Mouse (Mus musculus) cerebral cortex, adult 2 months (tissue): Measurements from ENCODE around the gene Guca1a.

ENCODE experiments used
- WGBS: fragments of 180-500 bp; shearing (Covaris S2); methylation state at CpG from one replicate; pipeline ENCODE4 v1.1.7; 2018; 5-methylcytosine and 5-hydroxymethylcytosine counted together

Gene Guca1a

DNA sequence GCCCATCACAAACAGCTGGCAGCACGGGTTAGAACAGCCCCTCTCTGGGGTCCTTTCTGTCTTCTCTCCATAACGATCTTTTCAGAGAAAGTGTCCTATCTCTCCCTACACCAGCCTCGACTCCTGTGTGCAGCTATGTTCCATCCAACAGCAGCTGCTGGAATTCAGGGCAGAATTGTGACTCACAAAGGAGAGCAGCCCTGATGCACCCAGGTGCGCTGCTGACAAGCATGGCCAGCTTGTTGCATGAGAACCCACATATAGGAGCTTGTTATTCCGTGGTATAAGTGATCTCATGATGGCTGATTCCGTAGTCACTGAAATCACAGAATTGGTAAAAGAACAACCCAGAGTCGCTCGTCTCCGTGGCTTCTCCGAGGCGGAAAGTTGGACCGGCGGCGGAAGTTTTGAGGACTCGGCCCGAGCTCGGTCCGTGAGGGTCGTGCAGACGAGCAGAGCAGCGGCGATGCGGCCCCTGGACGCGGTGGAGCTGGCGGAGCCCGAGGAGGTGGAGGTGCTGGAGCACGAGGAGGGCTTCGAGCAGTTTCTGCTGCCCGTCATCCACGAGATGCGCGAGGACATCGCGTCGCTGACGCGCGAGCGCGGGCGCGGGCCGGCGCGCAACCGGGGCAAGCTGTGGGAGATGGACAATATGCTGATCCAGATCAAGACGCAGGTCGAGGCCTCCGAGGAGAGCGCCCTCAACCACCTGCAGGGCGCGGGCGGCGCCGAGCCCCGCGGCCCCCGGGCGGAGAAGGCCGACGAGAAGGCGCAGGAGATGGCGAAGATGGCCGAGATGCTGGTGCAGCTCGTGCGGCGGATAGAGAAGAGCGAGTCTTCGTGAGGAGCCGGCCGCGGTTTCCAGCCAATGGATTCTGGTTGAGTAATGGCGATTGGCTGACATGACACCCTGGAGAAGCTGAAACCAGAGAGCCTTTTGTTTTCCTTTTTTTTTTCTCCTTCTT lies 9.8 kb upstream of the Guca1a start:
- WGBS: 3% methylated on average over 74 of the region's 74 CpGs

DNA sequence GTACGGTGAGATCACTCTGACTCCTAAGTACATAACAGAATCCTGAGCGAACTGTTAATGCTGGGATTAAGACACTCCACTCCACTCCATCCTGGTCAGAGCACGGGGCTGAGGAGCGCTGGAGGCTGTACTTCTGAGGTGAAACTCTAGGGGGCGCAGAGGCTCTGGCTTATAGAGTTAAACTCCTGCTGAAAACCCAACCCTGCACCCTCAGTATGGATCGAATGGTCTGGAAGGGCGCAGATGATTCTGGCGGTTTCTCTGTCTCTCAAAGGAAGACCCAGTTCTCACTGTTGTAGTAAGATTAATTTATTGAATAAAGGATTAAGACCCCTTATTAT lies 8.1 kb upstream of the Guca1a start:
- WGBS: 25% methylated on average over 8 of the region's 8 CpGs

GRCm38 (mm10) chr17:47407717-47408557 lies 7.6 kb upstream of the Guca1a start:
- WGBS: 64% methylated on average over 10 of the region's 10 CpGs

DNA sequence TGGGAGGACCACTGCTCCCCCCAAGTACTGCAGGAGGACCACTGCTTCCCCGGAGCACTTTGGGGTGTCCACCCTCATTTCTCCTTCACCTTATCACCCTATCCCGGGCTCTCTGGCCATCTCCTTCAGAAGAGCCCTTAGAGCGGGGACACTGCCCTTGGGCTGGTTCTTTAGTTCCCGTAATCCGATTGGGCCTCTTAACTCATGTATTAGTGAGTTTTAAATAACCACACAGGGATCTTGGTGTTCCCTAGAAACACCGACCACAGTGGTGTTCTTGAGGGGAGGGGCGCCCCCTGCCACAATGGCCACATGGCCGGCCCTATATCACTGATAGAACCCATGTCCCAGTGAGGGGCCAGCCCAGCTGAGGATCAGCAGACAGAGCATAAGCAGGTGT lies 1.3 kb downstream of the Guca1a start:
- WGBS: 85% methylated on average over 8 of the region's 8 CpGs

- WGBS: 8% methylated on average over 20 of the region's 20 CpGs
These were observed 4.9 kb downstream of the Guca1a start for GRCm38 (mm10) chr17:47395376-47395913.

- WGBS: 27% methylated on average over 24 of the region's 24 CpGs
These were observed 6.0 kb downstream of the Guca1a start for GRCm38 (mm10) chr17:47394223-47394869.

DNA sequence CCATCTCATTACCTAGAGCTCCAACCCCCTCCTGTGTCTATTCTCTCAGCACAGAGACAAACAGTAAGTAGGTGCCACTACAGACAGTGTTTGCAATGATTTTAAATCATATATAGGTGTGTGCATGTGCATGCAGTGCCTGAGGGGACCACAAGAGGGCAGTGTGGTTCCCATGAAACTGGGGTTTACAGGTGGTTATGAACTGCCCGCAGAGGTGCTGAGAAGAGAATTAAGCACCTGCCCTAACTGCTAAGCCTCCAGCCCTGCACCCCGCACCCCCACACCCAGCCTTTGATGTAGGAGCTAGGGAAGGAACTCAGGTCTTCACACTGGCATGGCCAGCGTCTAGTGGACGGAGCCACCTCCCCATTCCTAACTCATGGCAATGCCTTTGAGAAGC lies 13.7 kb downstream of the Guca1a start:
- 72% methylated on average over 4 of the region's 4 CpGs for WGBS

GRCm38 (mm10) chr17:47385145-47385544 lies 15.2 kb downstream of the Guca1a start, which contains the start of gene Guca1b:
Gene Guca1b, plus strand, starts transcription at chr17:47385393.
- 48% methylated on average over 10 of the region's 10 CpGs for WGBS

GRCm38 (mm10) chr17:47384064-47384463 lies 16.3 kb downstream of the Guca1a start:
- 89% methylated on average over 3 of the region's 3 CpGs for WGBS

DNA sequence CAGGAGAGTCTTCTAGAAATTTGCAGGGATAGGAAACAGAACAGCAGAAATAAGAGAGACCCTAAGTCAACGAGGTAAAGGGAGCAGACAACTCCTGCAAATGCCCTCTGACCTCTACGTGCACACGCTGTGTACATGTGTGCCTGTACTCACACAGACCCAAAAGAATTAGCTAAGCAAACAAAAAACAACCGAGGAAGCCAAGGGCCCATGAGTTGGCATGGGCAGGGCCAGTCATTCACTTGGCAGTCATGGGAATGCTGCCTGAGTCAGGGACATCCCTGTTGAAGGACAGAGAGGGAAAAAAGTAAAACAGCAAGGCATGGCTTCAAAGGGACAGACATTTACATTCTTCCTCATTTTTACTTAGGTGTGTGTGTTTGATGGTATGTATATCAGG lies 17.1 kb downstream of the Guca1a start:
- WGBS: 87% methylated on average over 4 of the region's 4 CpGs

DNA sequence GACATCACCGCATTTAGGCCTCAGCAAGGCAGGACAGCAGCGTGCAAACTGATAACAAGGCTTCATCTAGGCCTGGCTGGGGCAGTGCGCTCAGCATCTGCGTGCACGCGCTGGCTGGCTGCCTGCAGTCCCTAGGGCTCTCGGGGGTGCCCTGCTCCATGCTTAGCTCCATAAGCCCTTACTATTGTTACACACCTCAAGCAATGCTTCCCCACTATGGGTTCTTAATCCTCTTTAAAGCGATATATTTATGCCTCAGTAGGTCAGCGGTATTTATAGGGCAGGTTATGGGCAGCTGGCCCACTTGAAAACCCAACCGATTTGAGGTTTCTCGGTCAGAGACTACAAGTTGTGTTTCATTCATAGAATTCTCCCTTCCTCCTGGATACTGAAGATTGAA lies 18.5 kb downstream of the Guca1a start:
- 70% methylated on average over 11 of the region's 11 CpGs for WGBS

DNA sequence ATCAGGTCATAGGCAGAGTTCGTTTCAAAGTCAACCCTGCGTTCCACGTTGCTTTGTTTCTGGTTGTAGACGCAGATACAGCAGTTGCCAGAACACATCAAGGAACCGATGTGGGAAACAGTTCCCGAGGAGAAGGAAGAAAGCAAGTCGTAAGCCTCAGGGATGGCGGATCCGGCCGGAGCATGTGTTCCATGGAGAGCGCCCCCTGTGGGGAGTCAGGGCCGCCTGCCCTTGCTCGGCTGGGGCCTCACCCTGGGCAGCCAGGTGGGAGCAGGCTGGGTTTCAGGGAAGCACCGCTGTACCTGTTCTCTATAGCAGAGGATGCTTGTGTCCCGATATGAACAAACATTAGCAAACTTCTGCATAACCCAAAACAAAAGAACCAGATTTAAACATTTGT lies 22.3 kb downstream of the Guca1a start:
- WGBS: 84% methylated on average over 15 of the region's 15 CpGs

GRCm38 (mm10) chr17:47376779-47377280 lies 23.6 kb downstream of the Guca1a start:
- WGBS: 78% methylated on average over 6 of the region's 6 CpGs

DNA sequence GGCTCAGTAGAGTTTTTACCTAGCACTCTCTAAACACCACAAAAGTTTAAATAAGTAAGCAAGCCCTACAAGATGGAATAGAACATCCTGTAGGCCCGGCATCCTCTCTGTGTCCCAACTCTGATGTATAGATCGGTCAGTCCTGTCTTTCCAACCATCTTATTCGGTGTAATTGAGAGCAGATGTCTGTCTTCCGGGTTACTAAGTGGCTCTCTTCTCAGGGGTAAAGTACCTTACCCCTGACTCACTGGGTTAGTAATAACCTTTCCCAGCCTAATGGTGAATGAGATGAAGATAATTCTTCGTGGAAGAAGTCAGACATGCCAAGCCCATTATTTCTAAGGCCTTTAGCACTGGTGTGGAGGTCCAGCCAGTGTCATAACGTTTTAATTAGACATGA lies 26.4 kb downstream of the Guca1a start:
- WGBS: 83% methylated on average over 6 of the region's 6 CpGs

DNA sequence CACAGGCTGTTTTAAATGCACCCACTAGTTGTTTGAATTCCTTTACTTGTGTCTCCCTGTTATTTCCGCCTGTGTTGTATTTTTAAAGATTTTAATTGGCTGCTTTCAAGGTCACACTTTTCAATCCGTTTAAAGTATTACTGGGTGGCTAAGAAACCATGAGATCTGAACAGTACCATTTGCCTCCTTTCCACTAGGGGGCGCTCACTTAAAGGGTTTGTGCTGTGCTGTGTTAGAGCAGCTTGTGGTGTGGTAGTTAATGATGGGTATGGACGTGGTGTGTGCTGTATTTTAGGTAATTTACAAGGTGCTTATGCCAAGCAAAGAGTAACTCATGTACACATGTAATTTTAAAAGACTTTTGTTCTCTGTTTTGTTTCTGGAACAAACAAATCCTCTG lies 28.9 kb downstream of the Guca1a start:
- 6% methylated on average over 4 of the region's 4 CpGs for WGBS

DNA sequence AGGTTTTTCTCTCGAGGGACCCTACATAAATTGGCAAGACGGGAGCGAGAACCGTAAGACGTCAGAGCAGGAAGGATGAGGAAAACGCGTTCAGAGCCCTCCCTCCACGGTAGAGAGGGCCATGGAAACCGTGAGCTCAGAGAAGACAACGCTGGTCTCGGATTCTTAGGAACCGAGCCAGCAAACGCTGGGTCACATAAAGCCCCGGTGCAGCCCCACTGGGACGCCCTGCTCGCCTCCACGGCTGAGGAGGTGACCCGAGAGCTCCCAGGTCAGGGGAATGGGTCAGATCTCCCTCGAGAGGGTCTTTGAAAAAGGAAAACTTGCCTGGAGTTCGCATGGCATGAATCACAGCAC lies 31.3 kb downstream of the Guca1a start:
- WGBS: 2% methylated on average over 20 of the region's 20 CpGs

DNA sequence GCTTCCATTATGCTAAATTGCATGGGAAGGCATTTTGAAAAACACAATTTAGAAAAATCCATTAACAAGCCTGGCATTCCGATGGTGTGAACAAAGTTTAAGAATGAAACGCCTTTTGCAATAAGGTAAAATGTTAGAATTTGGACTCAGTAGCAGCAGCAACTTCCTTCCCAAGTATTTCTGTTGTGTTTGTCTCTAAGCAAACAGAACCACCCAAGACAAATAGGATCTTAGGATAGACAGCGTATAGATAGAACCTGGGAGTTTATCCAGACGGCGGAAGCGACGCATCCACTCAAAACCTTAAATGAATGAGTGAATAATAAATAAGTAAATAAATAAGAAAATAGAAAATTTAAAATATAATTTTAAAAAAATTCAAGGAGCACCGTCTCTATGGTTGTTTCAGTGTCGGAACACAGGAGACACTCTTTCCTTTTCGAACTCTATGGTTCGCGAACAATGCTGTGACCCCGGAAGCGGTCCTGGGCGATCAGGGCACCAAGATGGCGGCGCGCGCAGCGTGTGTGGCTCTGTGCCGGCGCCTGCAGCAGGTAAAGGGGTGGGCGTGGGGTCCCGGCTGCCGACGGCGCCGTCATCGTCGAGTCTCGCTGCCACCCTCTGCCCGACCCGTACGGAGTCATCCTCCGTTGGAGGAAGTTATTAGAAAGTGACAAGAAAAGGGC lies 31.8 kb downstream of the Guca1a start, which contains the start of gene Mrps10:
Mrps10 (plus strand) TSS at position 487 of the 686 bp plus-strand sequence.
- 3% methylated on average over 35 of the region's 35 CpGs for WGBS

DNA sequence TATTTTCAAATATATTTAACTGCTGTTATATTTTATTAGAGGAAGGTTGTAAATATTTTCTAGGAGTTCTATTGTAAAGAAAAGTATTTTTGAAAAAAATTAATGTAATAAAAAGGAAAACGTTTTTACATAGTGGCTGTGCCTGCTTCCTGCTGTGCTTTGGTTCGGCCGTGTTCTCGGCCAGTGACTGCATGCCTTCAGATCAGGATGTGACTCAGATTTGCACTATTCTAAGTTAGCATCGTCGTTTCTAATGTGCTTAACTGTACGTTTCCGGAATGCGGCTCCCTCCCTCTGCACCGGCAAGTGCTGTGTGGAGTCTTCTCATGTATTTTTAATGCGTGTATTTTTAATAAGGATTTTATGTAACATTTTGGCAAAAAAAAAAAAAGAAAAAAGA lies 39.0 kb downstream of the Guca1a start:
- 48% methylated on average over 11 of the region's 11 CpGs for WGBS

- WGBS: 41% methylated on average over 6 of the region's 6 CpGs
These were observed 40.4 kb downstream of the Guca1a start for GRCm38 (mm10) chr17:47359964-47360363.

DNA sequence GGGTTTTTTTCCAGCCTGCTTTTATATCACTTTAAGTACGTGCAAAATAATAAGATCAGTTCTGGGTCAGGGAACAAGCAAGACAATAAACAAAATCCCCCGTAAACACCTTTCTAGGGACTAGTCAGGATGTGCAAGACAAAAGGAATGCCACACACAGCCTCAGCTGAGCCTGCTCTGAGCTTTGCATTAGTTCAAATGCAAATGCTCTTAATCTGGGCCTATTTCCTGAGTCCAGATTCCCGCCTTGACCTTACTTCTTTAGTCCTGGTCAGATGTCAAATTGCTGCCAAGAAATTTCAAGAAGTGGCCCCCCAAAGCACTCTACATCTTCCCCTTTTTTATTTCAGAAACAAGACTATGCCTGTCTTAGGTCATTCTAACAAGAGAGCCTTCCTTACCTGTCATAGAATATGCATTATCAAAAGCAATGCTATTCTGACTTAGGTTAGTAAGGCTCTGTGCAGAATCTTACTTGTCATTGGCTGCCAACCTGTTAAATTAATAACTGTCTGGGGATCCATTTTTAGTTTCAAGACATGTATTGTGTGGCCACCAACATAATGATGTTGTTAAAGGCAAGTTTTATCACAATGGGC lies 50.6 kb downstream of the Guca1a start:
- WGBS: 92% methylated on average over 3 of the region's 3 CpGs
